ENCODE assay signal across 32 mouse cellular contexts in the genomic region with DNA sequence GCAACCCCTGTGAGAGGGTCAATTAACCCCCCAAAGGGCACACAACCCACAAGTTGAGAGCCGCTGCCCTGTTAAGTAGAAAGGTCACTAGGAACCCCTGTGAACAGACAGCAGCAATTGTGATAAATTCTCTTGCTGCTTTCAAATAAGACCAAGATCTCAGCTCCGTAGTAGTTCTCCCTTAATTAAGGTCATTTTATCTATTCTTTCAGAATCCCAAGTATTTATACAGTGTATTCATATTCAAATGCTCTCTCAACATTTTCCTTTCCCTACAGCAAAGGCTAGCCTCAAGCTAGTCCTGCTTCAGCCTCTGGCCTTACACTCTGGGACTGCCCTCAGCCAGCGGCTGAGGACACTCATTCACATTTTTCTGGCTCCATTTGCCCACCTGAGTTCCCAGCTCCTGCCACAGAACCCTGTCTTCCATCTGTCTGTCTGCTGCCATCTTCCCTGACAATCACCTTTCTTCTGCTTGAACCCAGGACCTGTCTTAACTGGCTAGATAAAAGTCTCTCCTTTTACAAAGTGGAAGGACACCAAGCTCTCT. TPM values are rescaled to one million over a fixed set of nuclear protein-coding genes. Genes with fewer than 3 reads are reported as not detected.
"Had no signal": no experiment of that assay in that cellular context is flagged by ENCODE, and none has a peak within 500 bp of the region (broad histone marks: within the 10 kb centered on the region; RNA-seq: fewer than 3 reads in every experiment).

No protein-coding gene starts in this region.

- H3K9me3 ChIP-seq: heart, embryonic 10.5 days; heart, embryonic 12.5 days; intestine, embryonic 15.5 days; limb, embryonic 10.5 days; limb, embryonic 12.5 days; liver, embryonic 13.5 days; liver, embryonic 15.5 days had no signal

- H3K36me3 ChIP-seq: heart, embryonic 10.5 days; heart, embryonic 12.5 days; intestine, embryonic 15.5 days; limb, embryonic 10.5 days; limb, embryonic 12.5 days; liver, embryonic 13.5 days; liver, embryonic 15.5 days had no signal

- H3K4me1 ChIP-seq: intestine, embryonic 15.5 days; liver, embryonic 13.5 days; liver, embryonic 15.5 days had no signal

- ATAC-seq: hindbrain, embryonic 16.5 days; inflammation-experienced regulatory T-cells, adult 6 months; intestine, embryonic 15.5 days; intestine, postnatal 0 days had no signal

- H3K9ac ChIP-seq: heart, embryonic 12.5 days; hindbrain, embryonic 14.5 days; intestine, embryonic 15.5 days; limb, embryonic 12.5 days; liver, embryonic 13.5 days; liver, embryonic 15.5 days had no signal

- H3K4me3 ChIP-seq: heart, embryonic 10.5 days; heart, embryonic 12.5 days; intestine, embryonic 15.5 days; layer of hippocampus, adult 2 months; left cerebral cortex, adult 2 months; limb, embryonic 10.5 days; limb, embryonic 12.5 days; liver, embryonic 13.5 days; liver, embryonic 15.5 days had no signal

- H3K27ac ChIP-seq: heart, embryonic 10.5 days; hindbrain, embryonic 14.5 days; intestine, embryonic 15.5 days; layer of hippocampus, adult 2 months; left cerebral cortex, adult 2 months; limb, embryonic 10.5 days; limb, embryonic 12.5 days; liver, embryonic 13.5 days; liver, embryonic 15.5 days had no signal

- H3K4me2 ChIP-seq: heart, embryonic 12.5 days; hindbrain, embryonic 14.5 days; intestine, embryonic 15.5 days; limb, embryonic 12.5 days; liver, embryonic 11.5 days; liver, embryonic 13.5 days; liver, embryonic 15.5 days had no signal

- DNase-seq: gastrocnemius, postnatal 14 days; gastrocnemius, postnatal 36 days; heart, adult 18-20 months; heart, postnatal 14 days; heart, postnatal 36 days; kidney, adult 18-20 months; kidney, adult 8-10 months; kidney, postnatal 10 days; kidney, postnatal 25 days; kidney, postnatal 4 days; liver; liver, embryonic 13.5 days had no signal

- H3K27me3 ChIP-seq: heart, embryonic 12.5 days; intestine, embryonic 15.5 days; limb, embryonic 12.5 days; liver, embryonic 15.5 days had no signal

RNA-seq across cellular contexts. Expression of gene Bcl2l14, which starts 20.5 kb away (rescaled TPM):
- total RNA-seq: gastrocnemius, adult 18-20 months; gastrocnemius, adult 8-10 months; gastrocnemius, postnatal 14 days; gastrocnemius, postnatal 36 days; heart, adult 18-20 months; heart, adult 8-10 months; heart, postnatal 14 days; heart, postnatal 36 days; layer of hippocampus, adult 2 months; layer of hippocampus, postnatal 10 days; layer of hippocampus, postnatal 25 days; left cerebral cortex, adult 2 months; left cerebral cortex, postnatal 14 days; left cerebral cortex, postnatal 36 days had no signal
